Mouse (Mus musculus): Measurements from ENCODE around the gene Sox6.

- TF ChIP-seq TAL1 (conservative IDR thresholded peaks at IDR 0.05; ENCODE audit: low read depth, low read length) (no peak), CTCF (IDR thresholded peaks at IDR 0.05; ENCODE audit: low read depth, low read length) (no peak), GATA2 (IDR thresholded peaks at IDR 0.05; ENCODE audit: borderline replicate concordance, low read depth, low read length) (no peak)
Observed at GRCm38 (mm10) chr7:115628766-115629165, 409.8 kb downstream of the Sox6 start.

Measured in G1E (cell line).